Mouse (Mus musculus) neural tube, embryonic 15.5 days (tissue): ENCODE measurements around the gene Cdk10. TPM values are rescaled to one million over a fixed set of nuclear protein-coding genes. Genes with fewer than 3 reads are reported as not detected.
A peak's percentile ranks its signal among the peaks of the same experiment; 100 is the strongest.
"Not testable (repeated sequence)": the region's sequence is repeated elsewhere in the genome, so short reads cannot be mapped to it uniquely, and the experiment has no call there.

Experiments used
- ATAC-seq: fragments of 200-750 bp; cut with Nextera tagmentation; 2 replicates; pipeline ENCODE4 v1.8.0; 2017; ENCODE audit warnings: mild to moderate bottlenecking, moderate TSS enrichment, moderate library complexity; ENCODE audit not compliant: low FRiP score
- H3K27ac ChIP-seq: fragments of 300-500 bp; sonication (generic); replicated peaks from 2 replicates; pipeline ENCODE4 v1.5.1; 2015; ENCODE audit warnings: mild to moderate bottlenecking, inconsistent platforms
- H3K27me3 ChIP-seq: fragments of 300-500 bp; sonication (generic); replicated peaks from 2 replicates; pipeline ENCODE4 v1.6.1; 2015; ENCODE audit warnings: inconsistent platforms
- H3K36me3 ChIP-seq: fragments of 300-500 bp; sonication (generic); 2 replicates; pipeline ENCODE4 v1.6.1; 2015; ENCODE audit warnings: inconsistent platforms
- H3K4me1 ChIP-seq: fragments of 300-500 bp; sonication (generic); 2 replicates; pipeline ENCODE4 v1.6.1; 2015; ENCODE audit warnings: inconsistent platforms
- H3K4me2 ChIP-seq: fragments of 300-500 bp; sonication (generic); 2 replicates; pipeline ENCODE4 v1.6.1; 2015; ENCODE audit warnings: inconsistent platforms, mild to moderate bottlenecking, moderate library complexity
- H3K4me3 ChIP-seq: fragments of 300-500 bp; sonication (generic); replicated peaks from 2 replicates; pipeline ENCODE4 v1.5.1; 2015; ENCODE audit warnings: mild to moderate bottlenecking, inconsistent platforms
- H3K9ac ChIP-seq: fragments of 300-500 bp; sonication (generic); replicated peaks from 2 replicates; pipeline ENCODE4 v1.6.1; 2015; ENCODE audit warnings: mild to moderate bottlenecking, inconsistent platforms
- H3K9me3 ChIP-seq: fragments of 300-500 bp; sonication (generic); replicated peaks from 2 replicates; pipeline ENCODE4 v1.6.1; 2016; ENCODE audit warnings: inconsistent platforms
- WGBS: fragments of 180-500 bp; shearing (Covaris S2); methylation state at CpG from one replicate; pipeline ENCODE4 v1.1.7; 2015; ENCODE audit warnings: mixed read lengths; 5-methylcytosine and 5-hydroxymethylcytosine counted together
- polyA plus RNA-seq: library from polyadenylated mRNA; unstranded; fragments of >200 nt; fragmentation: Nextera tagmentation; extraction: Ambion mirVana; gene quantifications from 2 replicates; pipeline ENCODE4 v1.2.1, GENCODE M21; 2015

Cdk10 gene
- polyA plus RNA-seq, 1 experiment from 2014 or later = 42.3 TPM

GRCm38 (mm10) chr8:123203571-123203970 lies 21.1 kb upstream of the Cdk10 start:
- Histone ChIP-seq H3K27ac (no peak overlapping the region), H3K4me3 (no peak overlapping the region), H3K4me1 (peaks cover 3% of the 10 kb centered on the region), H3K36me3 (peaks cover 36% of the 10 kb centered on the region), H3K4me2 (no peak overlapping the region), H3K9me3 (no peaks in the 10 kb centered on the region), H3K27me3 (no peaks in the 10 kb centered on the region), H3K9ac (no peak overlapping the region)
- ATAC-seq = no peak
- WGBS = 84% methylated on average over 3 of the region's 3 CpGs

GRCm38 (mm10) chr8:123211876-123212275 lies 12.8 kb upstream of the Cdk10 start:
- Histone ChIP-seq H3K36me3 (peaks cover 31% of the 10 kb centered on the region), H3K4me2 (peak overlapping the region; percentile 91), H3K9ac (peak overlapping the region; percentile 99), H3K4me1 (peaks cover 30% of the 10 kb centered on the region), H3K4me3 (peak overlapping the region; percentile 94), H3K9me3 (no peaks in the 10 kb centered on the region), H3K27ac (no peak overlapping the region), H3K27me3 (no peaks in the 10 kb centered on the region)
- WGBS = 50% methylated on average over 10 of the region's 10 CpGs
- no peak for ATAC-seq

- Histone ChIP-seq H3K4me1 (peaks cover 30% of the 10 kb centered on the region), H3K27ac (peak within 1 kb of the TSS; percentile 66), H3K9ac (peak within 1 kb of the TSS; percentile 99), H3K4me2 (peak within 1 kb of the TSS; percentile 91), H3K27me3 (no peaks in the 10 kb centered on the region), H3K9me3 (no peaks in the 10 kb centered on the region), H3K4me3 (peak within 1 kb of the TSS; percentile 94), H3K36me3 (peaks cover 25% of the 10 kb centered on the region)
- WGBS = under 1% methylated on average over 69 of the region's 76 CpGs
- peak; percentile 95 for ATAC-seq
These were observed 12.1 kb upstream of the Cdk10 start, which contains the start of the genes Chmp1a and Spata33 for GRCm38 (mm10) chr8:123212321-123213117. Gene Chmp1a (minus strand): TSS chr8:123212763. Gene Spata33 (plus strand): TSS chr8:123212832.

- WGBS = 20% methylated on average over 22 of the region's 22 CpGs
- H3K4me1 ChIP-seq = peaks cover 30% of the 10 kb centered on the region
- no peaks in the 10 kb centered on the region for H3K27me3 ChIP-seq
- H3K4me3 ChIP-seq = peak overlapping the region; percentile 94
- ATAC-seq = peak; percentile 16
- H3K9me3 ChIP-seq = no peaks in the 10 kb centered on the region
- H3K27ac ChIP-seq = peak overlapping the region; percentile 66
- H3K4me2 ChIP-seq = peak overlapping the region; percentile 91
- H3K36me3 ChIP-seq = peaks cover 18% of the 10 kb centered on the region
- H3K9ac ChIP-seq = peak overlapping the region; percentile 99
These were observed 11.4 kb upstream of the Cdk10 start for GRCm38 (mm10) chr8:123213118-123213772.

- no peak for ATAC-seq
- no peak overlapping the region for H3K27ac ChIP-seq
- no peak overlapping the region for H3K9ac ChIP-seq
- H3K27me3 ChIP-seq = no peaks in the 10 kb centered on the region
- no peak overlapping the region for H3K4me2 ChIP-seq
- 86% methylated on average over 3 of the region's 3 CpGs for WGBS
- no peaks in the 10 kb centered on the region for H3K9me3 ChIP-seq
- no peak overlapping the region for H3K4me3 ChIP-seq
- H3K4me1 ChIP-seq = peaks cover 30% of the 10 kb centered on the region
- no peaks in the 10 kb centered on the region for H3K36me3 ChIP-seq
These were observed 9.2 kb upstream of the Cdk10 start for GRCm38 (mm10) chr8:123215430-123215829.

- peaks cover 16% of the 10 kb centered on the region for H3K4me1 ChIP-seq
- 81% methylated on average over 1 of the region's 1 CpGs for WGBS
- no peaks in the 10 kb centered on the region for H3K36me3 ChIP-seq
- no peak overlapping the region for H3K4me2 ChIP-seq
- no peak for ATAC-seq
- H3K27ac ChIP-seq = no peak overlapping the region
- no peak overlapping the region for H3K4me3 ChIP-seq
- H3K9me3 ChIP-seq = no peaks in the 10 kb centered on the region
- no peak overlapping the region for H3K9ac ChIP-seq
- H3K27me3 ChIP-seq = no peaks in the 10 kb centered on the region
These were observed 3.7 kb upstream of the Cdk10 start for GRCm38 (mm10) chr8:123220917-123221316.

- Histone ChIP-seq H3K27ac (no peak overlapping the region), H3K4me3 (no peak overlapping the region), H3K36me3 (peaks cover 29% of the 10 kb centered on the region), H3K9ac (no peak overlapping the region), H3K9me3 (no peaks in the 10 kb centered on the region), H3K4me2 (no peak overlapping the region), H3K4me1 (peaks cover 22% of the 10 kb centered on the region), H3K27me3 (0 out of 2 replicates have a peak, but pooled peaks cover 4% of the 10 kb centered on the region)
- no peak for ATAC-seq
- 88% methylated on average over 1 of the region's 1 CpGs for WGBS
These were observed 3.8 kb downstream of the Cdk10 start for GRCm38 (mm10) chr8:123228416-123228815.

- H3K9ac ChIP-seq, H3K27ac ChIP-seq, H3K9me3 ChIP-seq, ATAC-seq, H3K4me3 ChIP-seq, H3K4me2 ChIP-seq: not testable (repeated sequence)
- Histone ChIP-seq H3K4me1 (peaks cover 25% of the 10 kb centered on the region), H3K27me3 (peaks cover 17% of the 10 kb centered on the region; the same call in 1 of the 2 replicates), H3K36me3 (peaks cover 29% of the 10 kb centered on the region)
- 92% methylated on average over 10 of the region's 11 CpGs for WGBS
These were observed 5.7 kb downstream of the Cdk10 start for GRCm38 (mm10) chr8:123230326-123230725.

- H3K27me3 ChIP-seq = peaks cover 22% of the 10 kb centered on the region; the same call in 1 of the 2 replicates
- H3K4me3 ChIP-seq = no peak overlapping the region
- H3K9ac ChIP-seq = no peak overlapping the region
- H3K4me1 ChIP-seq = peaks cover 30% of the 10 kb centered on the region
- peaks cover 26% of the 10 kb centered on the region for H3K36me3 ChIP-seq
- no peak overlapping the region for H3K4me2 ChIP-seq
- no peak for ATAC-seq
- H3K9me3 ChIP-seq = no peaks in the 10 kb centered on the region
- H3K27ac ChIP-seq = no peak overlapping the region
- 61% methylated on average over 5 of the region's 5 CpGs for WGBS
These were observed 7.1 kb downstream of the Cdk10 start for GRCm38 (mm10) chr8:123231742-123232141.

GRCm38 (mm10) chr8:123232553-123232952 lies 7.9 kb downstream of the Cdk10 start:
- Histone ChIP-seq H3K36me3 (peaks cover 20% of the 10 kb centered on the region), H3K4me3 (no peak overlapping the region), H3K9me3 (no peaks in the 10 kb centered on the region), H3K4me1 (peaks cover 30% of the 10 kb centered on the region), H3K27ac (no peak overlapping the region), H3K9ac (no peak overlapping the region), H3K27me3 (peaks cover 23% of the 10 kb centered on the region; the same call in 1 of the 2 replicates), H3K4me2 (no peak overlapping the region)
- 19% methylated on average over 7 of the region's 7 CpGs for WGBS
- no peak for ATAC-seq

GRCm38 (mm10) chr8:123233300-123233699 lies 8.7 kb downstream of the Cdk10 start:
- Histone ChIP-seq H3K9ac (no peak overlapping the region), H3K36me3 (peaks cover 13% of the 10 kb centered on the region), H3K27ac (no peak overlapping the region), H3K4me3 (no peak overlapping the region), H3K4me1 (peaks cover 30% of the 10 kb centered on the region), H3K4me2 (no peak overlapping the region), H3K9me3 (no peaks in the 10 kb centered on the region), H3K27me3 (peaks cover 23% of the 10 kb centered on the region; the same call in 1 of the 2 replicates)
- ATAC-seq = no peak
- WGBS = 48% methylated on average over 13 of the region's 13 CpGs
